Mouse (Mus musculus) intestine, postnatal 0 days (tissue): ENCODE results near the gene Nfya. TPM values are rescaled to one million over a fixed set of nuclear protein-coding genes. Genes with fewer than 3 reads are reported as not detected.

Experiments
- ATAC-seq: fragments of 200-750 bp; cut with Nextera tagmentation; 2 replicates; pipeline ENCODE4 v1.8.0; 2017; ENCODE audit warnings: mild to moderate bottlenecking, moderate TSS enrichment, moderate library complexity
- H3K27ac ChIP-seq: fragments of 300-500 bp; sonication (generic); 2 replicates; pipeline ENCODE4 v1.5.1; 2014; ENCODE audit warnings: mild to moderate bottlenecking, low read depth, low read length, moderate library complexity
- H3K27me3 ChIP-seq: fragments of 300-500 bp; sonication (generic); replicated peaks from 2 replicates; pipeline ENCODE4 v1.6.1; 2014; ENCODE audit warnings: low read length, mixed read lengths; ENCODE audit not compliant: control insufficient read depth, insufficient read depth
- H3K36me3 ChIP-seq: fragments of 300-500 bp; sonication (generic); 2 replicates; pipeline ENCODE4 v1.6.1; 2014; ENCODE audit warnings: mild to moderate bottlenecking, moderate library complexity; ENCODE audit not compliant: control insufficient read depth, insufficient read depth
- H3K4me1 ChIP-seq: fragments of 300-500 bp; sonication (generic); replicated peaks from 2 replicates; pipeline ENCODE4 v1.6.1; 2014; ENCODE audit warnings: antibody characterized with exemption, low read length, mixed read lengths; ENCODE audit not compliant: control insufficient read depth, insufficient read depth
- H3K4me2 ChIP-seq: fragments of 300-500 bp; sonication (generic); replicated peaks from 2 replicates; pipeline ENCODE4 v1.6.1; 2014; ENCODE audit warnings: low read depth, mild to moderate bottlenecking, moderate library complexity
- H3K4me3 ChIP-seq: fragments of 300-500 bp; sonication (generic); 2 replicates; pipeline ENCODE4 v1.5.1; 2014; ENCODE audit warnings: low read depth, low read length
- H3K9ac ChIP-seq: fragments of 300-500 bp; sonication (generic); 2 replicates; pipeline ENCODE4 v1.6.1; 2014; ENCODE audit warnings: mild to moderate bottlenecking, low read depth, low read length
- H3K9me3 ChIP-seq: fragments of 300-500 bp; sonication (generic); 2 replicates; pipeline ENCODE4 v1.6.1; 2016; ENCODE audit warnings: mixed run types; ENCODE audit not compliant: control insufficient read depth
- CTCF ChIP-seq: sonication (generic); IDR thresholded peaks from 2 replicates; pipeline ENCODE4 v1.5.1; 2016; ENCODE audit warnings: low read depth, mild to moderate bottlenecking, control low read depth, antibody characterized with exemption, moderate library complexity
- WGBS: fragments of 180-500 bp; shearing (Covaris S2); extraction: QIAGEN DNeasy Blood & Tissue Kit; methylation state at CpG from one replicate; pipeline ENCODE4 v1.1.7; 2014; 5-methylcytosine and 5-hydroxymethylcytosine counted together
- polyA plus RNA-seq: library from polyadenylated mRNA; unstranded; fragments of >200 nt; fragmentation: Nextera tagmentation; extraction: Ambion mirVana; gene quantifications from 2 replicates; pipeline ENCODE4 v1.2.1, GENCODE M21; 2015

Gene Nfya
- polyA plus RNA-seq, 1 experiment from 2014 or later, result 3.8 TPM

DNA sequence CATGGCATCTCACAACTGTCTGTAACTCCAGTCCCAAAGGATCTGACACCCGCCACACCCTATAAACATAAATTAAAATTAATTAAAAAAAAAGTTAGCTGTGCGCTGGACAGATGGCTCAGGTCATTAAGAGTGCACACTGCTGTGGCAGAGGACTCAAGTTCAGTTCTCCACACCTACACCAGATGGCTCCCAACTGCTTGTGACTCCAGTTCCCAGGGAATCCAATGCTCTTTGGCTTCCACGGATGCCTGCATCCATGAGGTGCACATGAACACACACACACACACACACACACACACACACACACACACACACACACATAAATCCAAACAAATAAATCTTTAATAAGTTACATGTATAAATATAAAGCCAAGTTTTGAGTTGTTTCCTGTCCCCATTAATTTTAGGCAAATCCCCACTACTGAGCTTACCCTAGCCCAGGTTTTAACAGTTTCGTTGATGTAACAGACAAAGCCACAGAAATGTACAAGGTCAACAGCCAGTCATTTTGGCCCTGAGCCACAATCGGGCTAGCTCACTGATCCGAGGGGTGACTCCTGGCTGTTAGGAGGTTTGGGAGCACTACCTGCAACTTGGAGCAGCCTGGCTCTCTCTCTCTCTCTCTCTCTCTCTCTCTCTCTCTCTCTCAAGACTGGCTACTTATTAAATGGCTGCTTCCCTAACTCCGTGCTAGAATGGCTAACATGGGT, 33.2 kb upstream of the Nfya start:
- Histone ChIP-seq H3K4me1 (no peaks in the 10 kb centered on the region; the same call in 1 of the 2 replicates), H3K27me3 (no peaks in the 10 kb centered on the region), H3K4me3 (no peak overlapping the region), H3K36me3 (no peaks in the 10 kb centered on the region), H3K27ac (no peak overlapping the region), H3K9me3 (no peaks in the 10 kb centered on the region), H3K4me2 (no peak overlapping the region), H3K9ac (no peak overlapping the region)
- no peak for ATAC-seq
- TF ChIP-seq CTCF, result peak; percentile 54
- 73% methylated on average over 7 of the region's 7 CpGs for WGBS

DNA sequence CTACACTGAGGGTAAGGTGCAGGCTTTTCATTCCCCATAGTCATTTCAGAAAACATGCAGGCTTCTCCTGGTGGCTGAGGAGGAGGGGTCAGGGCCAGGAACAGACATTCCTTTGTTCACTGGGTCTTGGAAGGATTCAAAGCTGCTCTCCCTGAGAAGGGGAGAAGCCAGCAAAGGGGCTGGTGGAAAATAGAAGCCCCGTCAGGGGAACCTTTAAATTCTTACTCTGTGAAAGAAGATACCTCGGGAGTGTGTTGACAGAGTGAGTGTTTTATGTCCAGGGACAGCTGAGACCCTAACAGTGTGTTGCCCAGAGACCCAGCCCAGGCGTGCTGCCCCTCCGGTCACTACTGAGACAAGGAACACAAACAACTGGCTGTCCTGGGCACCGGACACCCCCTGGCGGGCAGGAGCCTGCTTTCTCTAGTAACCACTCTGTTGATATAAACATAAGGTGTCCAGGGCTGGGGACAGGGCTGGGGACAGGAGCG, 27.8 kb upstream of the Nfya start:
- H3K9ac ChIP-seq, result no peak overlapping the region
- peak; percentile 53 for TF ChIP-seq CTCF
- H3K36me3 ChIP-seq, result no peaks in the 10 kb centered on the region
- 40% methylated on average over 7 of the region's 7 CpGs for WGBS
- H3K4me2 ChIP-seq, result no peak overlapping the region
- peaks cover 8% of the 10 kb centered on the region; the same call in 1 of the 2 replicates for H3K4me1 ChIP-seq
- H3K27me3 ChIP-seq, result no peaks in the 10 kb centered on the region
- no peaks in the 10 kb centered on the region for H3K9me3 ChIP-seq
- no peak overlapping the region for H3K4me3 ChIP-seq
- peak overlapping the region; percentile 35; the same call in 1 of the 2 replicates for H3K27ac ChIP-seq
- ATAC-seq, result no peak

DNA sequence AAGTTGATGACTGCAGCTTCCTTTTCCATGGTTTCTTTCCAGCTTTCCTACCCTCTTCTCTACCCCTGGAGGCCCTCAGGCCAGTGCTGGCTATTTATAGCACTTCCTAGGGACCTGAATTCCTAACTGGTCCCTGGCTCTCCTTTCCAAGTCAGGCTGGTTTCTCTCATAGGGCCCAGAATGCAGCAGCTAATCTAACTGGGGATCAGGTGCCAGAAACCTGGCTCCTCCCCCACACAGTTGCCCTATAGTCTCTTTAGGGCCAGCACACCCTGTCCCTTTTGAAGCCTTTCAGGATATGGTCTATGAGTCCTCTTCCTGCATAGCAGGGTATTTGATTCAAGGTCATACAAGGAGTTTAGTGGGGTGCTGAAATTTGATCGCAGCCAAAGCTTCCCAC, 26.8 kb upstream of the Nfya start:
- Histone ChIP-seq H3K4me2 (no peak overlapping the region), H3K9ac (0 out of 2 replicates have a peak overlapping the region, but pooled peaks have one; percentile 5), H3K4me1 (peaks cover 8% of the 10 kb centered on the region; the same call in 1 of the 2 replicates), H3K4me3 (no peak overlapping the region), H3K27me3 (no peaks in the 10 kb centered on the region), H3K36me3 (no peaks in the 10 kb centered on the region), H3K9me3 (no peaks in the 10 kb centered on the region), H3K27ac (peak overlapping the region; percentile 63; the same call in 1 of the 2 replicates)
- WGBS, result 52% methylated on average over 1 of the region's 1 CpGs
- no peak for TF ChIP-seq CTCF
- no peak for ATAC-seq

DNA sequence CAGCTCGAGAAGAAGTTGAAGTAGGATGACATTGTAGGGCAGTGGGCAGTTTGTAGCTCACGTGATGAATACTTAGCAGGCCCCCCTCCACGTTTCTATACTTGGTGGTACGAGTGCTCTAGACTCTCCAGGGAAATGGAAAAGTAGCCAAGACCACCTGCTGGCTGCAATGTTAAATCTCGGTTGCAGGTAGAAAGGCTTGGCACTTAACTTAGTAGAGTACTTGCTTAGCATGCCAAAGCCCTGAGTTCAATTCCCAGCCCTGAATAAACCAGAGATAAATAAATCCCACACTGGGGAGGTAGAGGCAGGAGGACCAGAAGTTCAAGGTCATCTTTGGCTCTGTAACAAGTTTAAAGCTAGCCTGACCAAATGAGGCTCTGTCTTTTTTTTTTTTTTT, 24.8 kb upstream of the Nfya start:
- peak overlapping the region; percentile 64; the same call in 1 of the 2 replicates for H3K27ac ChIP-seq
- ATAC-seq, result no peak
- H3K9me3 ChIP-seq, result no peaks in the 10 kb centered on the region
- no peaks in the 10 kb centered on the region for H3K27me3 ChIP-seq
- H3K4me1 ChIP-seq, result peaks cover 14% of the 10 kb centered on the region; the same call in 1 of the 2 replicates
- H3K4me2 ChIP-seq, result no peak overlapping the region
- H3K36me3 ChIP-seq, result no peaks in the 10 kb centered on the region
- 77% methylated on average over 5 of the region's 5 CpGs for WGBS
- H3K4me3 ChIP-seq, result no peak overlapping the region
- no peak for TF ChIP-seq CTCF
- no peak overlapping the region for H3K9ac ChIP-seq

DNA sequence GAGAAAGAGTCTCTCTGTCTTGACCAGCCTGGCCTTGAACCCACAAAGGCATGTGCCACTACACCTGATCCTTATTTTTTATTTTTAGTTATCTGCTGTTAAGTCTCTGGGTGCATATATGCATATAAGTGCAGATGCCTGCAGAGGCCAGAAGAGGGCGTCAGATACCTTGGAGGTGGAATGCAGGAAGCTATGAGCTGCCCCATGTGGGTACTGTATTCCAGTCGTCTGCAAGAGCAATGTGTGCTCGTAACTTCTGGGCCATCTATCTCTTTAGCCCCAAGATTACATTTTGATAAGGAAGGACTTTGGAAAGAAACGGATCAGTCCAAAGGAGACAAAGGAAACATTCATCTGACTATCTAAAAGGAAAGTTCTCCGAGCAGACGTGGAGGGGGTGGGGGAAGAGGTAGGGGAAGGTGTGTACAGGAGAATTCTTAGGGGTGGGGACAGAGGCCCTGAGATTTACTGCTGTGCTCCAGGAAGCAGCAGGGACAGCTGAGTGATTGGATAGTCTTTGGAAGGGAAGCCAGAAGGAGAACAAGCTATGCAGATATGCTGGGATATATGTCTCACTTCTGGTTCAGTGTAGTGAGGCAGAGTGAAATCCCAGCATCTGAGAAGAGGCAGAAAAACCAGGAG, 24.1 kb upstream of the Nfya start:
- Histone ChIP-seq H3K36me3 (no peaks in the 10 kb centered on the region), H3K27ac (peak overlapping the region; percentile 64), H3K4me2 (no peak overlapping the region; the same call in 1 of the 2 replicates), H3K4me1 (peaks cover 14% of the 10 kb centered on the region), H3K4me3 (no peak overlapping the region), H3K9ac (no peak overlapping the region), H3K27me3 (no peaks in the 10 kb centered on the region), H3K9me3 (no peaks in the 10 kb centered on the region)
- 26% methylated on average over 6 of the region's 6 CpGs for WGBS
- peak; percentile 90 for ATAC-seq
- peak; percentile 79 for TF ChIP-seq CTCF

DNA sequence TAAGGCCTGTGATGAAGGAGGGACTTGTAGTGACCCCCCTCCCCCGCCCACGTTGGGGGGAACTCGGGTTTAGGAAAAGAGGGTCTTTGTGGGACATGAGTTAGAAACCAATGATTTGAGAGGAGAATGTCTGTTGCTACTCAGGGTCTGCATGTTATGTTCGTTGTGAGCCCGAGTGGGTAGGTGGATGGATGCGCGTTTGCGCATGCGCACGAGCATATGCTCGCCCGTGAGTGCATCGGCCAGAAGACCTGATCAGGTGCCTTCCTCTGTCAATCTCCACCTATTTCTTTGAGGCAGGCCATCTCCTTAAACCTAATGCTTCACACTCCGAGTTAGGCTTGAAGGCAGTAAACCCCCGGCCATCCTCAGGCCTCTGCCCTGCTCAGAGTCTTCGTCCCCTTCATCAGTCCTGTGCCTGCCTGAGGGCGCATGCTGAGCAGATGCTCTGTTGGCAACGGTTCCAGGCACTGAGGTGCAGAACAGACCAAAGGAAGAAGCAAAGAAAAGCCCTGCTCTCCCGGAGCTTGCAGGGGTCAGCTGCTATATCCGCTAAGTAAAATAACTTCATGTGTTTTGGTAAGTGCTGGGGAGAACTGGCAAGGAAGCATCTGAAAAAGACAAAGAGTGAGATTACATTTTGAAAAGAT, 23.4 kb upstream of the Nfya start:
- no peaks in the 10 kb centered on the region for H3K27me3 ChIP-seq
- no peak for TF ChIP-seq CTCF
- peaks cover 14% of the 10 kb centered on the region for H3K4me1 ChIP-seq
- no peak overlapping the region for H3K4me3 ChIP-seq
- 76% methylated on average over 20 of the region's 20 CpGs for WGBS
- no peak for ATAC-seq
- H3K36me3 ChIP-seq, result no peaks in the 10 kb centered on the region
- no peaks in the 10 kb centered on the region for H3K9me3 ChIP-seq
- no peak overlapping the region for H3K9ac ChIP-seq
- H3K4me2 ChIP-seq, result 0 out of 2 replicates have a peak overlapping the region, but pooled peaks have one; percentile 3
- H3K27ac ChIP-seq, result no peak overlapping the region
